Mouse (Mus musculus) midbrain, embryonic 13.5 days (tissue): ENCODE measurements around the gene Nisch. TPM values are rescaled to one million over a fixed set of nuclear protein-coding genes. Genes with fewer than 3 reads are reported as not detected.

Experiments used
- ATAC-seq: fragments of 200-750 bp; cut with Nextera tagmentation; 2 replicates; pipeline ENCODE4 v1.8.0; 2017; ENCODE audit warnings: mild to moderate bottlenecking, moderate TSS enrichment, moderate library complexity
- H3K27ac ChIP-seq: fragments of 300-500 bp; sonication (generic); 2 replicates; pipeline ENCODE4 v1.5.1; 2015; ENCODE audit warnings: inconsistent platforms, mild to moderate bottlenecking, moderate library complexity
- H3K27me3 ChIP-seq: fragments of 300-500 bp; sonication (generic); 2 replicates; pipeline ENCODE4 v1.6.1; 2015; ENCODE audit warnings: mild to moderate bottlenecking, inconsistent platforms
- H3K36me3 ChIP-seq: fragments of 300-500 bp; sonication (generic); 2 replicates; pipeline ENCODE4 v1.6.1; 2015; ENCODE audit warnings: mild to moderate bottlenecking, inconsistent platforms
- H3K4me1 ChIP-seq: fragments of 300-500 bp; sonication (generic); replicated peaks from 2 replicates; pipeline ENCODE4 v1.6.1; 2015; ENCODE audit warnings: inconsistent platforms
- H3K4me2 ChIP-seq: fragments of 300-500 bp; sonication (generic); replicated peaks from 2 replicates; pipeline ENCODE4 v1.6.1; 2015; ENCODE audit warnings: moderate library complexity, mild to moderate bottlenecking, inconsistent platforms
- H3K4me3 ChIP-seq: fragments of 300-500 bp; sonication (generic); replicated peaks from 2 replicates; pipeline ENCODE4 v1.5.1; 2015; ENCODE audit warnings: mild to moderate bottlenecking, inconsistent platforms
- H3K9ac ChIP-seq: fragments of 300-500 bp; sonication (generic); replicated peaks from 2 replicates; pipeline ENCODE4 v1.6.1; 2015; ENCODE audit warnings: mild to moderate bottlenecking, inconsistent platforms
- H3K9me3 ChIP-seq: fragments of 300-500 bp; sonication (generic); 2 replicates; pipeline ENCODE4 v1.6.1; 2016; ENCODE audit warnings: mild to moderate bottlenecking, inconsistent platforms
- WGBS: fragments of 180-500 bp; shearing (Covaris S2); methylation state at CpG from one replicate; pipeline ENCODE4 v1.1.7; 2015; 5-methylcytosine and 5-hydroxymethylcytosine counted together
- polyA plus RNA-seq: library from polyadenylated mRNA; unstranded; fragments of >200 nt; fragmentation: Nextera tagmentation; extraction: Ambion mirVana; gene quantifications from 2 replicates; pipeline ENCODE4 v1.2.1, GENCODE M21; 2015

The Nisch gene
- polyA plus RNA-seq, 1 experiment from 2014 or later: 385 TPM

DNA sequence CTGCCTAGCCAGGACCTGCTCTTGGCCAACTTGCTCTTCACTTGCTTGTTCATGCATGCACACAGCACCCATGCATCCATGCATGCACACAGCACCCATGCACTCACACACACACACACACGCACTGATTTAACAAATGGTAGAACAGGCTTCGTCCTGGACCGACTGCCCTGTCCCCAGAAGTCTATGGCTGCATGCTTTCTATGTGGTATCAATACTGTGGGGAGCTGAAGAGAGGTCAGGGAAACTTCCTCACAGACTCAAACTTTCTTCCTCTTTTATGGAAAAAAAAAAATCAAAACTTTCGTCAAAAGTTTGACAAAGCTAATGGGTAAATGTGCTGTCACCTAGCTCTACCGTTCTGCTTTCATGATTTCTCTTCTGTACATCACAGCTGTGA, 33.2 kb downstream of the Nisch start:
- Histone ChIP-seq H3K36me3 (peaks cover 99% of the 10 kb centered on the region), H3K4me2 (no peak overlapping the region), H3K4me1 (peaks cover 1% of the 10 kb centered on the region; the same call in 1 of the 2 replicates), H3K9ac (no peak overlapping the region), H3K27ac (no peak overlapping the region), H3K27me3 (no peaks in the 10 kb centered on the region), H3K4me3 (no peak overlapping the region), H3K9me3 (no peaks in the 10 kb centered on the region)
- 97% methylated on average over 5 of the region's 5 CpGs for WGBS
- no peak for ATAC-seq

DNA sequence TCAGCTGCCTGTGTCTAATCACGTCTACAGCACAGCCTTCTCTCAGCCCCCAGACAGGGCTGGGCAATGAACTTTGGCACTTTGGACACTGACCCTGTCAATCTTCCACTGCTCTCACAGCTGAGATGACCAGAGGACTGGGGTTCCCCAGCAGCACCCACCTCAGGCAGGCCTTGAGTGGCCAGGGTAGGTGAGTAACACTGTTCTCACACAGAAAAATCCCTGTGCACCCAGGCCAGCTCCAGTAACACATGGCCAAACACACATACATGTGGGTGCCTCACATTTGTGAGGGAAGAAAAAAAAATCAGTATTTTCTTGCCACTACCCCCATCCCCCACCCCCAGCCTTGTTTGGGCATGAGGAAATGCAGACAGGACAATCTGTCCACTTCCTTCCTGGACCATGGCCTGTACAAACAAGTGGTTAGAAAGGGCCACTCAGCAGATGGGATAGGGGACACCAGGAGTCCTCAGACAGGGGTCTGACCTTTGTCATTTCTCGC, 33.9 kb downstream of the Nisch start:
- Histone ChIP-seq H3K36me3 (peaks cover 98% of the 10 kb centered on the region), H3K4me1 (no peaks in the 10 kb centered on the region), H3K9me3 (no peaks in the 10 kb centered on the region), H3K27me3 (no peaks in the 10 kb centered on the region), H3K4me3 (no peak overlapping the region), H3K9ac (no peak overlapping the region), H3K4me2 (no peak overlapping the region), H3K27ac (no peak overlapping the region)
- 86% methylated on average over 2 of the region's 2 CpGs for WGBS
- 0 out of 2 replicates have a peak, but pooled peaks have one; percentile 17 for ATAC-seq

DNA sequence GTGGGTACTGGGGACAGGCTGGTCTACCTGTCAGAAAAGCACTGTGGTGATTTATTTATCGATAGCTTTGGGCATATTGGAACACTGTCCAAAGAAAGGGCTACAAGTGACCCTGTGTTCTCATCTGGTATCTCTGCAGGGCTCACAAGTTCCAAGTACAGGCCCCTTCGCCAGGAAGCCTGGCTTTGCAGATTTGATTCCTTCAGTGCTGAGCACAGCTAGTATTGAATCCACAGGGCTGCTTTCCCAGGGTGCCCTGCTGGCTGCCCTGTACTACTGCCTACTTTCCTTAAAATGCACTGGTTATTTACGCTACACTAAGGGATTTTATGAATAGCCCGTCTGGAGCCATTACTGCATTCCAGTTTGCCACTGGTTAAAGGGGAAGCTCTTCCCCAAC, 35.2 kb downstream of the Nisch start:
- Histone ChIP-seq H3K9me3 (no peaks in the 10 kb centered on the region), H3K4me3 (no peak overlapping the region), H3K27ac (no peak overlapping the region), H3K9ac (no peak overlapping the region), H3K36me3 (peaks cover 98% of the 10 kb centered on the region), H3K27me3 (no peaks in the 10 kb centered on the region), H3K4me1 (no peaks in the 10 kb centered on the region), H3K4me2 (no peak overlapping the region)
- 90% methylated on average over 4 of the region's 4 CpGs for WGBS
- ATAC-seq: no peak

DNA sequence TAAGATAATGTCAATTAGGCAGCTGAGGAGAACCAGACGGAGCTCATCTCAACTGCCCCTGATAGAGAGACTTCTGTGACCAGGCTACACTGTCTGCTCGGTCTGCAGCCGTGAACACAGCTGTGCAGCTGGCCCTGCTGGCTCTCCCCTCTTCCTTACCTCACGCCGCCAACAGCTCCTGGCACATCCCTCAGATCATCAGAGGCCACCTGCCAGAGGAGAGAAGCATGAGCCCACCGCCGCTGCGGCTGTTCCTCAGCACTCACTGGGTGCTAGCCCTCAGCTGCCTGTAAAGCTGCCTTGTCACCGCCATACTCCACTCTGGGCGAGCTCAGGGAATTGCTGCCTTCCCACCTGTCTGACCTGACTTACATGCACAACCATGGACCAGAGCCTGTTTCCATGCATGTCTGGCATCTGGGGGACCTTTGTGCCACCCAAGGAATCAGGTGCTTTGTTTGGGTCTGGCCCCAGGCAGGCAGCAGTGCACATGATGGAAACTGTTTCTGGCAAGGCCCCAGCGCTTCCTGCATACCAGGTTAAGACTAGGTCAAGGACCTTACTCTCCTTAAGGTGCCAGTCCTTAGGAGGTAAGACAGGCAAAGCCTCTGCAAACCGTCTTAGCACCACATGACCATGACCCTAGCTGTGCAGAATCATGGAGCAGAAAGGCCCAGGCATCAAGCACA, 36.9 kb downstream of the Nisch start:
- H3K4me3 ChIP-seq: no peak overlapping the region
- H3K9me3 ChIP-seq: no peaks in the 10 kb centered on the region
- WGBS: 93% methylated on average over 12 of the region's 12 CpGs
- H3K27me3 ChIP-seq: no peaks in the 10 kb centered on the region
- H3K9ac ChIP-seq: no peak overlapping the region
- ATAC-seq: no peak
- H3K4me2 ChIP-seq: no peak overlapping the region
- H3K27ac ChIP-seq: no peak overlapping the region; the same call in 1 of the 2 replicates
- H3K36me3 ChIP-seq: peaks cover 98% of the 10 kb centered on the region
- H3K4me1 ChIP-seq: no peaks in the 10 kb centered on the region

DNA sequence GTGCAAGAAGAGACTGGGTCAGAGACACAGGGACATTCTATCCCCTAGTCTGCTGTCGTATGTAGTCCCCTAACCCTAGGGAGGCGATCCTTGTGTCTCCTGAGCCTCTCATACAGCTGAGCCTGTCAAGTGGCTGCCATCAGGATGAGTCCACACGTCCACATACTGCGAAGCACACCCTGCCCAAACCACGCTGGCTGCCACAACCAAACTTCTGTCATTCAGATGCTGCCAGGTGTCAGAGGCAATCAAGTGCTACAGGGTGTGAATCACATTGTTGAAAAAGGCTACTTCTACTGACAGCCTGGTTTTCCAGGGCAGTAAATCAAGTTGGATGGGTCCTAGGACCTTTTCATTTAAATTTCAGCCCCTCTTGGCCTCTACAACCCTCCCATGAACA, 39.0 kb downstream of the Nisch start:
- no peak overlapping the region for H3K4me2 ChIP-seq
- H3K27me3 ChIP-seq: no peaks in the 10 kb centered on the region
- WGBS: 93% methylated on average over 5 of the region's 5 CpGs
- H3K4me3 ChIP-seq: no peak overlapping the region
- H3K9ac ChIP-seq: no peak overlapping the region
- no peaks in the 10 kb centered on the region for H3K4me1 ChIP-seq
- no peak for ATAC-seq
- no peaks in the 10 kb centered on the region for H3K9me3 ChIP-seq
- no peak overlapping the region for H3K27ac ChIP-seq
- H3K36me3 ChIP-seq: peaks cover 98% of the 10 kb centered on the region

DNA sequence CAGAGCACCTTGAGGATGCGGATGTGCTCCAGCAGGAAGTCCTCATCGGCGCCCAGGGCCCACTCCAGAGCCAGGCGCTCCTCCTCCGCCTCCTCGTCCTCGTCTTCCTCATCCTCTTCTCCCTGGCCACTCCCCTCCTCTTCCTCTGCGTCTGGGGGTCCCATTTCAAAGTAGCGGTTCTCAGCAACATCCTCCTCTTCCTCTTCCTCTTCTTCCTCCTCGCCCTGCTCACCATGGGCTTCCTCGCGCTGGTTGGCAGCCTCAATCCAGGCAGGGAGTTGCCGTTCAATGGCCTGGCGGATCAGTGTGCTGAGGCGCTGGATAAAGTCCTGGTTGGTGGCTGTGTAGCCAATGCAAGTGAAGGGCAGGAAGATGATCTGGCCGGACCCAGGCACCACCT, 39.5 kb downstream of the Nisch start:
- no peaks in the 10 kb centered on the region for H3K27me3 ChIP-seq
- ATAC-seq: no peak
- no peak overlapping the region for H3K4me3 ChIP-seq
- no peak overlapping the region for H3K9ac ChIP-seq
- H3K27ac ChIP-seq: no peak overlapping the region
- no peaks in the 10 kb centered on the region for H3K4me1 ChIP-seq
- WGBS: 89% methylated on average over 16 of the region's 16 CpGs
- peaks cover 98% of the 10 kb centered on the region for H3K36me3 ChIP-seq
- H3K4me2 ChIP-seq: no peak overlapping the region
- no peaks in the 10 kb centered on the region for H3K9me3 ChIP-seq

DNA sequence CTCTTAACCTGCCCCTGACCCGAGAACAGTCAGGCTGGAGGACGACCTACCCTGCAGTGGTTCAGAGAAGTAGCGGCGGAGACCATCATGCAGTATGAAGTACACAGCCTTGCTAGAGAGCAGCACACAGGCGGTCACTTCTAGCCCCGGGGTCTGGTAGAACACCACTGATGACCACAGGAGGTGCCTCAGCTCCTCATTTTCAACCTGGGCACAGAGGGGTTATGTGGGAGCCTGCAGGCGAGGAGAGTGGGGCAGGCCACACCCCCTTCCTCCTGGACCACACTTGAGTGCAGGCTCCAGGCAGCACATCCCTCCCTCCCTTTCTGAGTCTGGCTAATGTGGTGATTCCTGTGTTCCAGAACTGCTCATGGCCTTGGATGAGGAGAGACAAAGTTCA, 43.2 kb downstream of the Nisch start:
- Histone ChIP-seq H3K36me3 (peaks cover 90% of the 10 kb centered on the region), H3K4me3 (no peak overlapping the region), H3K27me3 (no peaks in the 10 kb centered on the region), H3K4me2 (no peak overlapping the region), H3K9ac (no peak overlapping the region), H3K27ac (no peak overlapping the region), H3K4me1 (no peaks in the 10 kb centered on the region), H3K9me3 (no peaks in the 10 kb centered on the region)
- ATAC-seq: no peak
- WGBS: 92% methylated on average over 7 of the region's 7 CpGs

DNA sequence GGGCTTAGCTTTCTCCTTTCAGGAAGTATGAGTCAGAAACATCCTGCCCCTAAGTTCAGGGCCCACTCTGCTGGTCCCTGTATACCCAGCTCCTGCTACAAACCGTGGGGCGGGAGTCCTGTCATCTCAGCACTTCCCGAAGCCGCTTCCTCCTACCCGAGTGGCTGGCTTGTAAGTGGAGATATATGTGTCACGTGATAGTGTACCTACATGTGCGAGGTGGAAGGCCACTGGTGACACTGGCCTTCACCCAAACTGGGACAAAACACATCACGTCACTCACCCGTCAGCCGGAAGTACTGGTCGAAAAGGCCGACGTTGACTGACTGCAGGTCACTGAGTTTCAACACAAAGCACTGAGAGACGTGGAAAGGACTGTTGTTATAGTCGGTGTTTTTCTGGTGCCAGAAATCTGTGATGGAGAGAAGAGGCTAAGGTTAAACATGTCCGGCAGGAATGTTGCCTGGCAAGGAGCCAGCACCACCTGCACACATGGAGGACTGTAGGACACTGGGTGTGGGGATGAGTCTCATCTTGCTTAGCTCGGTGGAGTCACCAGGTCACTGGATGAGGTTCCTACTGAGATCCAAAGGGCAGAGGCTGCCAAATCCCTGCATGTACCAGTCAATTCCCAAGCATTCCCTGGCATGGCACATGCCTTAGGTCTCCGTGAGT, 43.8 kb downstream of the Nisch start:
- ATAC-seq: no peak
- Histone ChIP-seq H3K4me3 (no peak overlapping the region), H3K27ac (no peak overlapping the region), H3K36me3 (peaks cover 86% of the 10 kb centered on the region), H3K9ac (no peak overlapping the region), H3K4me2 (no peak overlapping the region), H3K27me3 (no peaks in the 10 kb centered on the region), H3K9me3 (no peaks in the 10 kb centered on the region), H3K4me1 (no peaks in the 10 kb centered on the region)
- WGBS: 91% methylated on average over 18 of the region's 18 CpGs

DNA sequence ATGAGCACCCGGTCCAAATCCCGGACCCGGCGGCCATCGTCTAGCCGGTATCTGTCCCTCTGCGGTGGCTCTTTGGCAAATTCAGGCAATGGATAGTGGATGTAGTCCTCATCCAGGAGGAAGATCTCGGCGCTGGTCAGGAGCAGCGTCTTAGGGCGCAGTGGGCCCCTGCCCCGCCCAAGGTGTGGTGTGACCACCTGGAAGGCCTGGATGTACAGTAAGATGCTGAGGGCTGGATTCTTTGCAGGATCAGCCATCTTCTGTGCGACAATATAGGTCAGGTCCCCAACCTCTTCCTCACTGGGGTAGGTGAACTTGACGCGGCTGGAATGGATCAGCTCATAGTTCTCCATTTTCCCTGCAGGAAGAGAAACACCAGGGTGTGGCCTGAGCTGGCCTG, 44.9 kb downstream of the Nisch start:
- 96% methylated on average over 15 of the region's 15 CpGs for WGBS

DNA sequence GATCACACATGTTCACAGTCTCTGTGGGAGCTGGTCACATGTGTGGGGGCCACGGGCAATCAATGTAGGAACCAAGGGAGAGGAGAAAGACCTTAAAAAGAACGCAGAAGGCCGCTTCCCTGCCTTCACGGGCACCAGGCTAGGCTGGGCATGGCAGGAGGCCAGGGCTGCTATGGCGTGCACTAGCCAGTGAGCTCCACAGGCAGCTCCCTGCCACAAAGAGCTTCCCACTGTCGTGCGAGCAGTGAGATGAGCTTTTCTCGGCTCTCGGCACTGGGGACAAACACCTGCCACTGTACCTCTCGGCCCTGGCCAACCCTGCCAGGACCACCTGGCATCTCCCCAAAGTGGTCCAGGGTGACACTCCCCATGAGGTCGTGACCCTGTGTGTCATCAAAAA, 45.4 kb downstream of the Nisch start:
- peak overlapping the region; percentile 58; the same call in 1 of the 2 replicates for H3K27ac ChIP-seq
- 87% methylated on average over 11 of the region's 11 CpGs for WGBS
- no peaks in the 10 kb centered on the region for H3K9me3 ChIP-seq
- no peak overlapping the region for H3K4me2 ChIP-seq
- peaks cover 6% of the 10 kb centered on the region; the same call in 1 of the 2 replicates for H3K4me1 ChIP-seq
- H3K9ac ChIP-seq: no peak overlapping the region
- no peak overlapping the region for H3K4me3 ChIP-seq
- H3K36me3 ChIP-seq: peaks cover 70% of the 10 kb centered on the region
- ATAC-seq: 0 out of 2 replicates have a peak, but pooled peaks have one; percentile 12
- H3K27me3 ChIP-seq: no peaks in the 10 kb centered on the region

More for the DNA sequence above, 44.9 kb downstream of the Nisch start:
- no peak for ATAC-seq
- no peak overlapping the region for H3K27ac ChIP-seq
- H3K9me3 ChIP-seq: no peaks in the 10 kb centered on the region
- H3K36me3 ChIP-seq: peaks cover 75% of the 10 kb centered on the region
- no peaks in the 10 kb centered on the region for H3K27me3 ChIP-seq
- no peak overlapping the region for H3K9ac ChIP-seq
- no peak overlapping the region for H3K4me3 ChIP-seq
- no peak overlapping the region for H3K4me2 ChIP-seq
- H3K4me1 ChIP-seq: peaks cover 2% of the 10 kb centered on the region; the same call in 1 of the 2 replicates

DNA sequence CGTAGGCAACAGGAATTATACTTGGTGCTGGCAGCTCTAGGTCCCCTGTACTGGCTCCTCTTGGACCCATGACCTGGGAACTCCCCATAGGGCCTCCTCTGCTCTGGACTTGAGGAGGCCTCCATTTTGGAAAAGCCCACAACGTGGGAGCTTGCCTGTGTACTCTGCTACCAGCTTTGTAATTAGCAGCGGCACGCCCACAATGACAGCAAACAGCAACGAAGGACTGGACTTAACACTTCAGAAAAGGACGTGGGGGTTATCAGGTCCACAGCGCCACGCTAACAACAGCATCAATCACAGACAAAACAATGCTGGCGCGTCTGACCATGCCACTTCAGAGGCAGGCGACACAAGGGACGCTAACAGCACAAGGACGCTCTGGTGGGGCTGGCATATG, 45.8 kb downstream of the Nisch start:
- H3K4me3 ChIP-seq: no peak overlapping the region
- H3K4me2 ChIP-seq: no peak overlapping the region
- peaks cover 66% of the 10 kb centered on the region for H3K36me3 ChIP-seq
- no peaks in the 10 kb centered on the region for H3K9me3 ChIP-seq
- no peaks in the 10 kb centered on the region for H3K27me3 ChIP-seq
- H3K9ac ChIP-seq: no peak overlapping the region
- WGBS: 86% methylated on average over 13 of the region's 13 CpGs
- H3K4me1 ChIP-seq: peaks cover 8% of the 10 kb centered on the region; the same call in 1 of the 2 replicates
- no peak for ATAC-seq
- H3K27ac ChIP-seq: peak overlapping the region; percentile 58; the same call in 1 of the 2 replicates

DNA sequence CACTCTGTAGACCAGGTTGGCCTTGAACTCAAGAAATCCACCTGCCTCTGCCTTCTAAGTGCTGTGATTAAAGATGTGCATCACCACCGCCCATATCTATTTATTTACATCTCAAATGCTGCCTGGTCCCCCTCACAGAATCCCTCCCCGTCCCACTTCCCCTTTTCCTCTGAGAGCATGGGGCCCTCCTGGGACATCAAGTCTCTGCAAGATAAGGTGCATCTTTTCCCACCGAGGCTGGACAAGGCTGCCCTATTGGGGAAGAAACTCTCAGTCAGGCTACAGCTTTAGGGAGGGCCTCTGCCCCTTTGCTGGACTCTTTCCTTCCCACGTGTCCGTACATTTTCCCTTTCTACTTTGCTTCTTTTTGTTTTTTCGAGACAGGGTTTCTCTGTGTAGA, 47.2 kb downstream of the Nisch start:
- no peak for ATAC-seq
- Histone ChIP-seq H3K9me3 (no peaks in the 10 kb centered on the region), H3K36me3 (peaks cover 52% of the 10 kb centered on the region), H3K9ac (no peak overlapping the region), H3K4me1 (peaks cover 8% of the 10 kb centered on the region; the same call in 1 of the 2 replicates), H3K27me3 (no peaks in the 10 kb centered on the region), H3K4me3 (no peak overlapping the region), H3K4me2 (no peak overlapping the region), H3K27ac (peak overlapping the region; percentile 30; the same call in 1 of the 2 replicates)
- 83% methylated on average over 6 of the region's 6 CpGs for WGBS
